Mouse (Mus musculus): ENCODE data around the gene Psmd11. TPM values are rescaled to one million over a fixed set of nuclear protein-coding genes. Genes with fewer than 3 reads are reported as not detected.

The Psmd11 gene
- polyA plus RNA-seq, 2 experiments: 56.8 to 152 TPM

- Histone ChIP-seq H3K4me3 (ENCODE audit: insufficient read depth in 1 of 2, low read depth in 2 of 2, low read length in 2 of 2) (no peak overlapping the region), H3K4me2 (ENCODE audit: low read depth) (no peak overlapping the region), H3K9ac (replicated peaks) (no peak overlapping the region), H3K4me1 (replicated peaks; ENCODE audit: control insufficient read depth in 2 of 2, insufficient read depth in 2 of 2, low read length in 1 of 2) (no peaks in the 10 kb centered on the region), H3K9me3 (ENCODE audit: control insufficient read depth, low read length) (no peaks in the 10 kb centered on the region), H3K36me3 (replicated peaks; ENCODE audit: control insufficient read depth, insufficient read depth, low read depth) (no peaks in the 10 kb centered on the region), H3K27ac (no peak overlapping the region), H3K27me3 (ENCODE audit: control insufficient read depth, insufficient read depth, low read length) (no peaks in the 10 kb centered on the region)
- DNase-seq (ENCODE audit: low read depth in 3 of 3, low spot score in 3 of 3) (no peak), ATAC-seq (ENCODE audit: insufficient read depth) (no peak)
- no peak for TF ChIP-seq CTCF (IDR thresholded peaks at IDR 0.05; ENCODE audit: low read depth)
- no peak for TF ChIP-seq EP300 (IDR thresholded peaks at IDR 0.05; ENCODE audit: low read depth)
- WGBS (ENCODE audit: insufficient replicate concordance): 65% methylated on average over 8 of the region's 8 CpGs
Observed at GRCm38 (mm10) chr11:80515895-80516294, 87.5 kb downstream of the Psmd11 start.

- WGBS (ENCODE audit: insufficient replicate concordance): 49% methylated on average over 9 of the region's 9 CpGs
- Histone ChIP-seq H3K4me3 (ENCODE audit: insufficient read depth in 1 of 2, low read depth in 2 of 2, low read length in 2 of 2) (no peak overlapping the region), H3K4me2 (ENCODE audit: low read depth) (no peak overlapping the region), H3K9me3 (ENCODE audit: control insufficient read depth, low read length) (no peaks in the 10 kb centered on the region), H3K27me3 (ENCODE audit: control insufficient read depth, insufficient read depth, low read length) (no peaks in the 10 kb centered on the region), H3K9ac (replicated peaks) (no peak overlapping the region), H3K4me1 (replicated peaks; ENCODE audit: control insufficient read depth in 2 of 2, insufficient read depth in 2 of 2, low read length in 1 of 2) (peaks cover 0 to 9% of the 10 kb centered on the region in 2 experiments; a peak in 2 of 4 replicates), H3K27ac (no peak overlapping the region), H3K36me3 (replicated peaks; ENCODE audit: control insufficient read depth, insufficient read depth, low read depth) (no peaks in the 10 kb centered on the region)
- no peak for ATAC-seq (ENCODE audit: insufficient read depth)
- no peak for DNase-seq (ENCODE audit: low read depth in 3 of 3, low spot score in 3 of 3)
- TF ChIP-seq CTCF (IDR thresholded peaks at IDR 0.05; ENCODE audit: low read depth) (no peak), EP300 (IDR thresholded peaks at IDR 0.05; ENCODE audit: low read depth) (no peak)
Observed at GRCm38 (mm10) chr11:80518421-80519367, 90.3 kb downstream of the Psmd11 start.

GRCm38 (mm10) chr11:80521148-80521547 lies 92.7 kb downstream of the Psmd11 start:
- H3K27me3 ChIP-seq (ENCODE audit: control insufficient read depth, insufficient read depth, low read length): no peaks in the 10 kb centered on the region
- H3K9ac ChIP-seq (replicated peaks): no peak overlapping the region
- H3K9me3 ChIP-seq (ENCODE audit: control insufficient read depth, low read length): no peaks in the 10 kb centered on the region
- no peak overlapping the region for H3K4me3 ChIP-seq (ENCODE audit: insufficient read depth in 1 of 2, low read depth in 2 of 2, low read length in 2 of 2)
- no peak for TF ChIP-seq EP300 (IDR thresholded peaks at IDR 0.05; ENCODE audit: low read depth)
- H3K36me3 ChIP-seq (replicated peaks; ENCODE audit: control insufficient read depth, insufficient read depth, low read depth): no peaks in the 10 kb centered on the region
- H3K27ac ChIP-seq: no peak overlapping the region
- no peak overlapping the region for H3K4me2 ChIP-seq (ENCODE audit: low read depth)
- WGBS (ENCODE audit: insufficient replicate concordance): 49% methylated on average over 2 of the region's 2 CpGs
- no peak for ATAC-seq (ENCODE audit: insufficient read depth)
- no peak for DNase-seq (ENCODE audit: low read depth in 3 of 3, low spot score in 3 of 3)
- peaks cover 0 to 10% of the 10 kb centered on the region in 2 experiments; a peak in 2 of 4 replicates for H3K4me1 ChIP-seq (replicated peaks; ENCODE audit: control insufficient read depth in 2 of 2, insufficient read depth in 2 of 2, low read length in 1 of 2)

Other genes starting within 250 kb of the Psmd11 start
- gene Rnf135, start 244.8 kb upstream of the Psmd11 start, polyA plus RNA-seq (2012; rRNA removed): 1.7 and 2.2 TPM in 2 replicates
- 2.5 and 3.4 TPM in 2 replicates for gene Rnf135, start 244.8 kb upstream of the Psmd11 start, polyA plus RNA-seq (2014; fragmentation: Nextera tagmentation; extraction: Ambion mirVana)
- 8.3 and 11.6 TPM in 2 replicates for gene Rhot1, start 219.6 kb upstream of the Psmd11 start, polyA plus RNA-seq (2012; rRNA removed)
- 21.6 and 25.6 TPM in 2 replicates for gene Rhot1, start 219.6 kb upstream of the Psmd11 start, polyA plus RNA-seq (2014; fragmentation: Nextera tagmentation; extraction: Ambion mirVana)
- 0.04 and 0.09 TPM in 2 replicates for gene Rhbdl3, start 127.7 kb upstream of the Psmd11 start, polyA plus RNA-seq (2012; rRNA removed)
- gene Rhbdl3, start 127.7 kb upstream of the Psmd11 start, polyA plus RNA-seq (2014; fragmentation: Nextera tagmentation; extraction: Ambion mirVana): 0.03 TPM in 1 of 2 replicates, not detected in the other
- gene 5730455P16Rik, start 50.6 kb upstream of the Psmd11 start, polyA plus RNA-seq (2012; rRNA removed): 1.6 and 2.4 TPM in 2 replicates
- gene 5730455P16Rik, start 50.6 kb upstream of the Psmd11 start, polyA plus RNA-seq (2014; fragmentation: Nextera tagmentation; extraction: Ambion mirVana): 5.0 and 5.1 TPM in 2 replicates
- gene Zfp207, start 45.3 kb upstream of the Psmd11 start, polyA plus RNA-seq (2012; rRNA removed): 65.7 and 79.3 TPM in 2 replicates
- 106 and 109 TPM in 2 replicates for gene Zfp207, start 45.3 kb upstream of the Psmd11 start, polyA plus RNA-seq (2014; fragmentation: Nextera tagmentation; extraction: Ambion mirVana)
- gene Cdk5r1, start 48.4 kb downstream of the Psmd11 start, polyA plus RNA-seq (2012; rRNA removed): 0.64 and 0.74 TPM in 2 replicates
- 0.17 and 0.37 TPM in 2 replicates for gene Cdk5r1, start 48.4 kb downstream of the Psmd11 start, polyA plus RNA-seq (2014; fragmentation: Nextera tagmentation; extraction: Ambion mirVana)

Data from liver, embryonic 14.5 days (tissue).